Mouse (Mus musculus) left cerebral cortex, postnatal 4 days (tissue): Measurements from ENCODE around the gene Drap1. TPM values are rescaled to one million over a fixed set of nuclear protein-coding genes. Genes with fewer than 3 reads are reported as not detected.
A peak's percentile ranks its signal among the peaks of the same experiment; 100 is the strongest.

Source experiments
- DNase-seq: peaks from one replicate; pipeline ENCODE4 v3.0.0-alpha.2; 2022
- intact Hi-C: fragments of 180-260 bp; cut with DNase I; formaldehyde crosslinking; loops from one replicate; pipeline ENCODE4 v1.15.1; 2025
- total RNA-seq, 2 experiments: library from RNA; stranded (reverse); gene quantifications; 2 replicates each; pipeline ENCODE4 v1.2.3; 2021

Drap1 gene
- total RNA-seq, 2 experiments from 2014 or later: 256 to 263 TPM

- peak; percentile 97 for DNase-seq
- intact Hi-C loops: no loop called here
These were observed 36.1 kb downstream of the Drap1 start, which contains the start of gene Sart1 for GRCm38 (mm10) chr19:5388588-5389242. Gene Sart1 (minus strand): TSS chr19:5388703.

GRCm38 (mm10) chr19:5388011-5388441 is 36.8 kb downstream of the Drap1 start:
- DNase-seq: peak; percentile 42
- intact Hi-C loops: no loop called here

GRCm38 (mm10) chr19:5384715-5385114 is 40.1 kb downstream of the Drap1 start:
- intact Hi-C loops: no loop called here

GRCm38 (mm10) chr19:5383326-5383725 is 41.5 kb downstream of the Drap1 start:
- DNase-seq: no peak
- intact Hi-C loops: no loop called here

More at GRCm38 (mm10) chr19:5384715-5385114, 40.1 kb downstream of the Drap1 start:
- DNase-seq: no peak

- intact Hi-C loops: no loop called here
- DNase-seq: no peak
These were observed 47.3 kb downstream of the Drap1 start for GRCm38 (mm10) chr19:5377446-5377845.

GRCm38 (mm10) chr19:5374748-5375147 is 50.0 kb downstream of the Drap1 start:
- intact Hi-C loops: no loop called here

GRCm38 (mm10) chr19:5374177-5374576 is 50.6 kb downstream of the Drap1 start:
- intact Hi-C loops: no loop called here
- DNase-seq: no peak

More at GRCm38 (mm10) chr19:5374748-5375147, 50.0 kb downstream of the Drap1 start:
- no peak for DNase-seq

Other genes starting within 250 kb of the Drap1 start
- 10 to 100 TPM; 90.7 to 92.6 TPM for gene Pacs1, start 151.9 kb downstream of the Drap1 start, total RNA-seq
- gene Sf3b2, start 129.5 kb downstream of the Drap1 start, total RNA-seq: 100 to 1,000 TPM; 188 to 203 TPM
- 10 to 100 TPM; 60.0 to 60.3 TPM for gene Gal3st3, start 126.6 kb downstream of the Drap1 start, total RNA-seq
- not detected for gene Catsper1, start 89.2 kb downstream of the Drap1 start, total RNA-seq
- gene Cst6, start 75.4 kb downstream of the Drap1 start, total RNA-seq: 10 to 100 TPM in 1 of 2 experiments, 1 to 10 TPM in 1; 6.9 to 10.4 TPM
- 10 to 100 TPM; 23.0 to 25.8 TPM for gene Eif1ad, start 58.2 kb downstream of the Drap1 start, total RNA-seq
- gene Banf1, start 57.8 kb downstream of the Drap1 start, total RNA-seq: 100 to 1,000 TPM; 176 to 194 TPM
- 100 to 1,000 TPM in 1 of 2 experiments, 10 to 100 TPM in 1; 84.2 to 101 TPM for gene Sart1, start 36.3 kb downstream of the Drap1 start, total RNA-seq
- not detected for gene Tsga10ip, start 22.5 kb downstream of the Drap1 start, total RNA-seq
- 10 to 100 TPM; 49.9 to 51.7 TPM for gene AI837181, start 165 bp upstream of the Drap1 start, total RNA-seq
- gene Fosl1, start 22.6 kb upstream of the Drap1 start, total RNA-seq: not detected
- gene Ccdc85b, start 32.9 kb upstream of the Drap1 start, total RNA-seq: 10 to 100 TPM; 20.8 to 21.6 TPM
- 100 to 1,000 TPM; 124 to 139 TPM for gene Fibp, start 35.6 kb upstream of the Drap1 start, total RNA-seq
- gene Ctsw, start 43.5 kb upstream of the Drap1 start, total RNA-seq: 1 to 10 TPM; 1.3 to 2.1 TPM
- gene Efemp2, start 49.0 kb upstream of the Drap1 start, total RNA-seq: 10 to 100 TPM; 23.7 to 25.4 TPM
- 10 to 100 TPM; 40.2 to 43.7 TPM for gene Mus81, start 63.4 kb upstream of the Drap1 start, total RNA-seq
- 1,000 to 10,000 TPM; 2,142 to 2,227 TPM for gene Cfl1, start 65.5 kb upstream of the Drap1 start, total RNA-seq
- 1 to 10 TPM; 9.3 to 9.6 TPM for gene 1700020D05Rik, start 78.8 kb upstream of the Drap1 start, total RNA-seq
- gene Snx32, start 85.6 kb upstream of the Drap1 start, total RNA-seq: 10 to 100 TPM; 64.8 to 67.7 TPM
- not detected for gene Ovol1, start 135.7 kb upstream of the Drap1 start, total RNA-seq
- gene Ap5b1, start 143.0 kb upstream of the Drap1 start, total RNA-seq: 10 to 100 TPM; 11.6 to 12.2 TPM
- 10 to 100 TPM; 47.3 to 49.7 TPM for gene Rnaseh2c, start 176.9 kb upstream of the Drap1 start, total RNA-seq
- 10 to 100 TPM; 84.6 to 98.4 TPM for gene Kat5, start 185.3 kb upstream of the Drap1 start, total RNA-seq
- 10 to 100 TPM; 29.6 to 34.8 TPM for gene Rela, start 212.5 kb upstream of the Drap1 start, total RNA-seq
- 10 to 100 TPM; 31.1 to 33.3 TPM for gene Sipa1, start 238.7 kb upstream of the Drap1 start, total RNA-seq